ENCODE assay signal across 8 mouse cellular contexts in the genomic region with DNA sequence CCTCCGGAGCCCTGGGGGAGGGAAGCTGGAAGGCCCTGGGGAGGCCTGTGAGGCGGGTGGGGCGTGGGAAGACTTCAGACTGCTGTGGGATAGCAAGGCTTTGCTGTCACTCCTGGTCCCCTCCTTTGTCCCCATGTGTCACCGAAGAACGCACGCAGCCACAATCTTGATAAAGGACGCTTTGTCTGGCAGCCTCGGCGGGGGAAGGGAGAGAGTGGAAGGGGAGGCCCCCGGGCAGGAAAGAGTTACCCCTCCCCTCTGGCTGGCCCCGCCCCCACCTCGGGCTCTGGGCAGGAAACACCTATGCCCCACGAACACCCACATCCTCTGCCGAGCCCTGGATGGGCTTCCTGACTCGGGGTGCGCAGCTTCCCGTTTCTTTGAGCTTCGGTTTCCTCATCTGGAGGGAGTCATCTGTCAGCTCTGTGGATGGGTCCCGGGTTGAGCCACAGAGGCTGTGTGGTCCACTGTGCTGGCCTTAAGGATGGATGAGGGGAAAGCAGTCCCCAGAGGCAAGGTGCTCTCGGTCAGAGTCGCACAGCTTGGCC.
A peak's percentile ranks its signal among the peaks of the same experiment; 100 is the strongest.
DNase-seq lines count a peak whose midpoint lies in the region; ATAC-seq and TF ChIP-seq lines count a peak whose summit lies in the region.

No protein-coding gene starts in this region.

- TF ChIP-seq CTCF in lung, postnatal 0 days (IDR thresholded peaks at IDR 0.05) = no peak
- TF ChIP-seq CTCF in small intestine, adult 2 months (IDR thresholded peaks at IDR 0.05; ENCODE audit: extremely low read depth, insufficient read length, insufficient replicate concordance, low read depth, low read length) = no peak

- ATAC-seq in lung, postnatal 0 days = peak; percentile 72

- no peaks in the 10 kb centered on the region for H3K36me3 ChIP-seq in lung, postnatal 0 days (ENCODE audit: insufficient read depth, low read length)
- H3K36me3 ChIP-seq in small intestine, adult 2 months (ENCODE audit: control insufficient read depth, insufficient read depth, low read length) = no peaks in the 10 kb centered on the region

- H3K4me3 ChIP-seq in lung, postnatal 0 days (ENCODE audit: low read depth, low read length) = 0 out of 2 replicates have a peak overlapping the region, but pooled peaks have one; percentile 4
- H3K4me3 ChIP-seq in small intestine, adult 2 months (ENCODE audit: low read depth, low read length) = peak overlapping the region; percentile 53

- peaks cover 9% of the 10 kb centered on the region for H3K4me1 ChIP-seq in lung, postnatal 0 days (ENCODE audit: insufficient read depth, low read depth, low read length)
- peaks cover 20% of the 10 kb centered on the region for H3K4me1 ChIP-seq in small intestine, adult 2 months (ENCODE audit: control insufficient read depth, insufficient read depth, insufficient read length, low read length)

- H3K9me3 ChIP-seq in lung, postnatal 0 days (ENCODE audit: low read length) = no peaks in the 10 kb centered on the region

- H3K4me2 ChIP-seq in lung, postnatal 0 days (replicated peaks; ENCODE audit: low read depth, low read length) = peak overlapping the region; percentile 32

- H3K27me3 ChIP-seq in lung, postnatal 0 days (replicated peaks; ENCODE audit: insufficient read depth, low read length) = no peaks in the 10 kb centered on the region
- H3K27me3 ChIP-seq in small intestine, adult 2 months (ENCODE audit: control insufficient read depth, insufficient read depth, low read length) = no peaks in the 10 kb centered on the region

- WGBS in lung, postnatal 0 days = 2% methylated on average over 17 of the region's 21 CpGs
- WGBS in small intestine, adult 2 months = 4% methylated on average over 21 of the region's 21 CpGs

- peak; percentile 93 for DNase-seq in CD4-positive helper T cell, adult 2 months (ENCODE audit: low read depth, low spot score)
- peak; percentile 53 for DNase-seq in adrenal gland, postnatal 25 days
- peak; percentile 48 to 62 for DNase-seq in heart, adult 9 months (ENCODE audit: low spot score in 2 of 2)
- DNase-seq in kidney, adult 8-10 months = peak; percentile 49 to 54
- peak; percentile 75 for DNase-seq in lung, postnatal 0 days (ENCODE audit: low spot score)
- no peak for DNase-seq in cerebellum, postnatal 10 days
- DNase-seq in right cerebral cortex, postnatal 4 days = no peak

- TF ChIP-seq EP300 in lung, postnatal 0 days (IDR thresholded peaks at IDR 0.05) = no peak; the same call in 1 of the 2 replicates

- TF ChIP-seq POLR2A in small intestine, adult 2 months (IDR thresholded peaks at IDR 0.05; ENCODE audit: low read depth, low read length) = no peak

- no peak overlapping the region for H3K9ac ChIP-seq in lung, postnatal 0 days (replicated peaks; ENCODE audit: low read depth)

- H3K27ac ChIP-seq in lung, postnatal 0 days (ENCODE audit: low read length) = peak overlapping the region; percentile 72
- H3K27ac ChIP-seq in small intestine, adult 2 months (ENCODE audit: insufficient read depth, low read depth, low read length) = peak overlapping the region; percentile 48; the same call in 1 of the 2 replicates

Comparison
In these comparisons a context has a peak if more than half of its experiments do, and no peak if none do; other contexts are left out.
1. DNase-seq: peak in CD4-positive helper T cell, adult 2 months (single experiment), adrenal gland, postnatal 25 days (single experiment), heart, adult 9 months (2 of 2), kidney, adult 8-10 months (2 of 2) and lung, postnatal 0 days (single experiment); none in cerebellum, postnatal 10 days (0 of 2) and right cerebral cortex, postnatal 4 days (single experiment).